Mouse (Mus musculus) spleen, adult 18-20 months (tissue): ENCODE measurements around the gene Nhsl2.
"Not testable (repeated sequence)": the region's sequence is repeated elsewhere in the genome, so short reads cannot be mapped to it uniquely, and the experiment has no call there.

Experiments
- DNase-seq, 2 experiments: peaks; one replicate each; pipeline ENCODE4 v3.0.0; 2022; ENCODE audit warnings: mixed read lengths in 2 of 2

Nhsl2 gene

DNA sequence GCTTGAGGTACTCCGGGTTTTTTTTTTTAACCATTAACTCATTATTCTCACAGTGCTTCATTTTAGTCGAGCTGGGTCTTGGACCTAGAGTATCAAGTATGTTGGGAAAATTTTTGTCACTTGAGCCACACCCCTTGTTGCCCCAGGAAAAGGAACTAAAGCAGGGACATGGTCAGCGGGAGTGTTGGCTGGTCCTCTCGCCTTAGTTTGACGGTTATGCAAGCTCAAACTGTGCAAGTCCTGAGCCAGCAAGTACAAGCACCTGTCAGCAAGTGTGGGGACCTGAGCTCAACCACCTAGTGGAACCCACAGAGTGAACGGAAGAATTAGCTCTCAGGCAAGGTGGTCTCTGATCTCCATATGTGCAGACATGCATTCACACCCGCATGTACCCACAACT is 252.7 kb downstream of the Nhsl2 start:
- DNase-seq = no peak

DNA sequence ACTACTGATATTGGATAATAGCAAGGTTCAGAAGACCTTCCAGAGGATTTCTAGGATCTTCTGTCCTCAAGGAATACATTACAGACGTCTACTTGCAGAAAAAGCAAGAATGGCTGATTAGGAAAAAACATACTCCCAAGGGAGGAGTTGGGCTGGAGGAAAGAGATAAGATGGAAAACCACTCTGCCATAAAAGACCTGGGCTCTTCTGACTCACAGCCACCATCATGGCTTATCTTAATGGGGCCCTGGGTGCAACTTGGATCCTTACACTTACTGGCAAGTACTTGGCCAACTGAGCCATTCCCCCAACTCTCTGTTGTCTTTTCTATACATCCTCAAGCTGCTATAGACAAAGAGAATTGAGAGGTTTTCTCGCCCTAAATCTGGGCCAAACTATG is 254.6 kb downstream of the Nhsl2 start:
- DNase-seq = not testable (repeated sequence)

DNA sequence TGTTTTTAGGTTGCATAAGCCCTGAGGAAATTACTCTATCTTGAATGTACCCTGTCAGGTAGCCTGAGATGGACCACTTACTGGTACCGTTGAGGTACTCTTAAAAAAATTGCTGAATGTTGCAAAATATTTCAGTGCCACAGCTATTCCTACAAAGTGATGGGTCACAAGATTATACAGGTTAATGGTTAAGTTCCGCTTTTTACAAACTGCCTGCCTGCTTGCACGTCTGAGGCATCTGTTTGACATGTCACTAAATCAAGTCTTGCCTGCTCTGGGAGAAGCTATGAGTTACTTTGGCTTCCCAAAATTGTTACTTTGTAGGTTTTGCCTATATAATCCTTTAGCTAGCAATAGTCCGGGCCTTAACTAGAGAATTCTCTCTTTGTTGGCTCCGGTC is 260.2 kb downstream of the Nhsl2 start:
- DNase-seq = not testable (repeated sequence)

- DNase-seq = no peak
These were observed 266.5 kb downstream of the Nhsl2 start for GRCm38 (mm10) chrX:102115676-102116075.

DNA sequence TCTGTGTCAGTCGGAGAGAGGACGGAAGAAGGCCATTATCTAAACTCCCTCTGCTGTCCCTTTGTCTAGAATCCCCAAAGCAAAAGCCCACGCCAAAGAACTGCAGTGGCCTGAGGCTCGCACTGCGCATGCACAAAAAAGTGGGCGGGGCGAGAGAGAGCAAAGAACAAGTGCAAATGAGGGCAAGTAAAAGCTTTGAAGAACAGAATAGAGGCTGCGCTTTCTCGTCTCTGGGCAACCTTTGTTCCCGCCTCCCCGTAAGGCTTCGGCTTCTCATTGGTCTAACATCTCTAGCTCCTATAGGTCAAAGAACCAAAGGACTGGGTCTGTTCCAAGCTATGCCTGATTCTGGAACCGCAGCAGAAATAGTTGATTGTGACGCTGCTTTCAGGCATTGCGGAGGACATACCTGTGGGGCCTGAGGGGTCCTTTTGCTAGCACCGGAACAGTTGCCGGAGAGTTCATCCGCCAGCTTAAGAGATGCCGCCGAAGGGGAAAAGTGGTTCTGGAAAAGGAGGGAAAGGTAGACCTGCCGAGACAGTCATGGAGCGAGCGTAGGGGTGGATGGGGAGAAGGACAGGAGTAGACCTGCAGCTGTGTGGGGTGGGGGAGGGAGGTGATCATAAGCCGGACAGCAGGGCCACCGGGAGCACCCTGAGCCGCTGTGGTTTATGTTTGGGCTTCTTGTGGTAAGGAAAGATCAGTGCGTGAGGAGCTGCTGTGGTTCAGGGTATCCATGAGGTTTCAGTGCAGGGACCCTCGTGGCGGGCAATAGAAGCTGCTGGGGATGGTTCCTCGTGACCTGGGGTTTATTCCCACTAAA is 270.1 kb downstream of the Nhsl2 start, which contains the start of gene Pin4:
TSS of gene Pin4 (plus strand) at position 406 of the 823 bp plus-strand sequence.
- peak; percentile 82 for DNase-seq

- DNase-seq = no peak
These were observed 272.1 kb downstream of the Nhsl2 start for GRCm38 (mm10) chrX:102121321-102121720.

DNA sequence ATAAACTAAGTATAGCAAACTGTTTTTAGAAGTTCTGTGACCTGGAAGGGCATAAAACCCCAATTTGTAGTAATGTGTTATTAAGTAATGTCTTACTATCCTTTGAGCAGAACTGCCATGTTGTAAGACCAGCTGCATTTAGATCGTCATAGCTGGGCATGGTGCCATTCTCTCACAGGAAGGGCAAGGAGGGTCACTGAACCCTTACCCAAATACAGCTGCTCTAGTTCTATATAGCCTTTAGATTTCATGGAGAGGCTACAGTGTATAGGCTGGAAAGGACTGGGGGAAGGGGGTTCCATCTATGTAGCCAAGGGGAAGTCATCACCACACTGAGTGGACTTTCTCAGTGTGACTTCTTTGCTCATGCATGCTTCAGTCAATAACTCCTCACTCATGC is 292.0 kb downstream of the Nhsl2 start:
- DNase-seq = no peak
